Mouse (Mus musculus) brain, embryonic 14.5 days (tissue): ENCODE results near the gene Ube2m. TPM values are rescaled to one million over a fixed set of nuclear protein-coding genes. Genes with fewer than 3 reads are reported as not detected.

Source experiments
- DNase-seq: peaks from one replicate; pipeline ENCODE4 v3.0.0-alpha.2; 2011; ENCODE audit warnings: low read depth
- CTCF ChIP-seq: fragments of 200-500 bp; IDR thresholded peaks from 2 replicates; pipeline ENCODE4 v1.5.1; 2012; ENCODE audit warnings: inconsistent platforms, mild to moderate bottlenecking, moderate library complexity, borderline replicate concordance; ENCODE audit not compliant: insufficient read depth, insufficient read length; ENCODE audit errors: extremely low read depth
- POLR2A ChIP-seq: fragments of 200-500 bp; IDR thresholded peaks from 2 replicates; pipeline ENCODE4 v1.6.1; 2012; ENCODE audit warnings: mild to moderate bottlenecking, inconsistent platforms, borderline replicate concordance; ENCODE audit not compliant: poor library complexity, insufficient read depth, insufficient read length, severe bottlenecking; ENCODE audit errors: extremely low read depth
- polyA plus RNA-seq: library from polyadenylated mRNA; depleted of rRNA; stranded (reverse); fragments of >200 nt; gene quantifications from 2 replicates; pipeline ENCODE4 v1.2.3, GENCODE M21; 2012

Ube2m gene
- polyA plus RNA-seq, 1 experiment: 373 TPM

- no peak for DNase-seq
- TF ChIP-seq POLR2A: no peak
- no peak for TF ChIP-seq CTCF
These were observed 9.1 kb downstream of the Ube2m start for GRCm38 (mm10) chr7:13028986-13029385.

GRCm38 (mm10) chr7:13025511-13026112, 12.5 kb downstream of the Ube2m start:
- TF ChIP-seq POLR2A (no peak), CTCF (no peak)
- no peak for DNase-seq

GRCm38 (mm10) chr7:13024805-13025204, 13.3 kb downstream of the Ube2m start:
- no peak for TF ChIP-seq CTCF
- TF ChIP-seq POLR2A: no peak
- DNase-seq: peak; percentile 87

- DNase-seq: peak; percentile 98
- TF ChIP-seq CTCF: no peak
- TF ChIP-seq POLR2A: peak; percentile 89
These were observed 13.9 kb downstream of the Ube2m start for GRCm38 (mm10) chr7:13023928-13024731.

GRCm38 (mm10) chr7:13022773-13023535, 15.1 kb downstream of the Ube2m start:
- DNase-seq: peak; percentile 88
- TF ChIP-seq POLR2A (no peak), CTCF (no peak)

GRCm38 (mm10) chr7:13015217-13015616, 22.9 kb downstream of the Ube2m start:
- no peak for DNase-seq
- TF ChIP-seq CTCF: no peak
- no peak for TF ChIP-seq POLR2A

GRCm38 (mm10) chr7:13014275-13014839, 23.7 kb downstream of the Ube2m start:
- TF ChIP-seq CTCF (no peak), POLR2A (no peak)
- no peak for DNase-seq

- TF ChIP-seq POLR2A (no peak), CTCF (no peak)
- DNase-seq: no peak
These were observed 24.4 kb downstream of the Ube2m start for GRCm38 (mm10) chr7:13013671-13014070.

- DNase-seq: no peak
- TF ChIP-seq POLR2A: no peak
- no peak for TF ChIP-seq CTCF
These were observed 27.8 kb downstream of the Ube2m start, which contains the start of gene Zbtb45 for GRCm38 (mm10) chr7:13010005-13010908. TSS of gene Zbtb45 (minus strand) at chr7:13010034.
